Mouse (Mus musculus) E14TG2a.4 (cell line): ENCODE measurements around the gene Il1b.

Experiments
- CTCF ChIP-seq: conservative IDR thresholded peaks from 2 replicates; pipeline ENCODE4 v1.5.1; 2014; ENCODE audit warnings: low read length
- POU5F1 ChIP-seq: IDR thresholded peaks from 2 replicates; pipeline ENCODE4 v1.6.1; 2014; ENCODE audit warnings: low read length, borderline replicate concordance

- no peak for TF ChIP-seq CTCF
- TF ChIP-seq POU5F1 = no peak
Measured at GRCm38 (mm10) chr2:129360975-129361560, 9.9 kb downstream of the Il1b start.
